Mouse (Mus musculus): ENCODE data around the gene Tex13b.
"Not testable (repeated sequence)": the region's sequence is repeated elsewhere in the genome, so short reads cannot be mapped to it uniquely, and the experiment has no call there.

Tex13b gene

DNA sequence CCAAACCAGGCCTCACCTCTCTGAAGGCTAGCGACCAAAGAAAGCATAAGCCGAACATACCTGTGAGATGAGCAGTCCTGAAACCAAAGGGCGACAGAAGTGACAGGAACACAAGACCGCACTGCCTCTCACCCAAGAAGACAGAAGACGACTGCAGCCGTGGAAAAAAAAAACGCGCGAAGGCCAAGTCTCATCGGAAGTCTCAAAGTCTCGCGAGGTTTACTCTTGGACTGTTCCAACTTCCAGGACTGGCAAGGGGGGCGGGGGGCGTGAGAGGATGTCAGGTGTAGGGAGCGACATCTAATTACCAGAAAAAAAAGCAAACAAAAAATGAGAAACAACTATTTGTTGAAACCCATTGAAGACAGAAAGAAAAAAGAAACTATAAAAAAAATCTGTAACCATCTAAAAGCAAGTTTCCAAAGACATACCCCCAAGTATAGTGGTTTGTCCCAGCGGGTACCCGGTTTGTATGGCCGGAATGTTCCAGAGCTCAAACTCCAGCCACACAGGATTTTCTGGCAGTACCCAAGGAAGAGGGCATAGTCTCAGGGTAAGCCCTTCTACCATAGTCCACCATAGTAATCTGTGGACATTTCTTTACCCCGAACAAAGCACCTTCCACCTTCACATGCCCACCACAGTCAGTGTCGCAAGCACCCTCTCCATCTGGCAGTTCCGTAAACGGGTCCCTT, at the start of gene Tex13b:
Tex13b (minus strand) TSS at position 122 of the 695 bp plus-strand sequence.
- no peak for DNase-seq (ENCODE audit: low spot score)

DNA sequence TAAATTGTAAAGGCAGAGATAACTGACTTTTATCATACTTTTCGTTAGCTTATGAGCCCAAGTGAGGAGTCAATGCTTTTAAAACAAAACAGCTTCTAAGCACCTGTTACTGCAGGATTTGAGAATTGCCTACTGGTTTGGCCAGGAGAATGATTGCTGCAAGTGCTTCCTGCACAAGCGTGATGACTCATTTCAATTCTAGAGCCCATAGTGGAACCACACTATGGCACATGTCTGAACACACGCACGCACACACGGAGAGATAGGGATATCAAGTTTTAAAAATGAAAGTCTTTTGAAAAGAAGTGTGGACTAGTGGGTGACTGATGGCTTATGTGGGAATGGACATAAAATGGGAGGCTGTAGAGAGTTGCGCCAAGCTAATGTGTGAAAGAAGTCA, 49.5 kb upstream of the Tex13b start:
- no peak for DNase-seq (ENCODE audit: low spot score)

DNA sequence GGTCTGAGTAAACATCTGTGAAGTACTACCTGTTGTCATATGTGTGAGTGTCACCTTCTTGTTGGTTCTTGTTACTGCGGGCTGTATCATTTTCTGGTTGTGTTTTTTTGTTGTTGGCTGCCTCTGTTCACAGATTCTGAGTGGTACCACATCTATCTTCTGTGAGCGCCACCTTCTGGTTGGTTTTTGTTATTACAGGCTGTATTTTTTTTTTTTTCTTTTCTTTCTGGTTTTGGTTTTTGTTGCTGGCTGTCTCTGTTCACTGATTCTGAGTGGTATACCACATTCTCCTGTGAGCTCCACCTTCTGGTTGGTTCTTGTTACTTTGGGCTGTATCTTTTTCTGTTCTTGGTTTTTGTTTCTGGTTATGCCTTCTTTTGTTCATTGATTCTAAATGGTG, 44.2 kb upstream of the Tex13b start:
- DNase-seq (ENCODE audit: low spot score) = no peak

DNA sequence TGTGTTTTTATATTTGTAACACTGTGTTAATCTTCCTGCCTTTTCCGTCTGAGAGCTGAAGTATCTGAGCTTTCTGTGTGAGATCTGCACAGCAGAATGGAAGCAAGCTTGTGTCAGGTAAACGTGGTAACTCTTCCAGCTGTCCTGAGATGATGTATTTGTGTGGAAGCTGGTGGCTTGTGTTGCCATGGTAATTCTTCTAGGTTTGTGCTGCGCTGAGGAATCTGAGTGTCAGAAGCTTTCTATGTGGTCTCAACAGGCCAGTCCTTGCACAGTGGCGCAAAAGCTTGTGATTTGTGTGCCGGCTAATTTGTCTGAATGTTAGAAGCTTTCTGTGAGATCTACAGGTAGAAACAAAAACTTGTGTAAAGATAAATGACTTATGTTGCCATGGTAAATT, 43.8 kb upstream of the Tex13b start:
- DNase-seq (ENCODE audit: low spot score) = not testable (repeated sequence)

DNA sequence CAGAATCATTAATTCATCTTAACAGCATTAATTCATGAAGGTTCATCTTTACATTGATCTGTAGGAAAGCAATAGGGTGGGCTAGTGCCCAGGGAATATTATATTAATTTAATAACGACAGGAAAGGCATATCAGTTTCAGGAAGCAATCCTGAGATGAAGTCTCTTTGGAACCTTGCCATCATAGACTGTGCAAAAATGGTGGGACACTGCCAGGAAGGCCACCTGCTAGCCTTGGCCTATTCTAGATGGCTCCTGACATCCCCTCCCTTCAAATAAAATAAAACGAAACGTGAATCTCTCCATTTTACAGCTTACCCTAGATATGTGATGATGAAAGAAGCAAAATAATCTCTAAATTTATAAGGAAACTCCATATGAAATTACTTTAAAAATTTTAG, 41.3 kb upstream of the Tex13b start:
- no peak for DNase-seq (ENCODE audit: low spot score)

DNA sequence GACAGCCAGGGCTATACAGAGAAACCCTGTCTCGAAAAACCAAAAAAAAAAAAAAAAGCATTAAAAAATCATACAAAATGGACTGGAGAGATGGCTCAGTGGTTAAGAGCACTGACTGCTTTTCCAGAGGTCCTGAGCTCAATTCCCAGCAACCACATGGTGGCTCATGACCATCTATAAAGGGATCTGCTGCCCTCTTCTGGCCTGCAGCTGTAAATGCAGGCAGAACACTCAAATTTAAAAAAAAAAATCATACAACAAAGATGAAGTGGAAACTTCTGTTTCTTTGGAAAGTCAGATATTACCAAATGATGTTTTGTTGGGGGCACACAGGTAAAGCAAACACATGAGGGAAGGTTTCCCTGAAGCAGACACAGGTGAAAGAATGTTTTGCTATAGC, 32.2 kb upstream of the Tex13b start:
- DNase-seq (ENCODE audit: low spot score) = not testable (repeated sequence)

DNA sequence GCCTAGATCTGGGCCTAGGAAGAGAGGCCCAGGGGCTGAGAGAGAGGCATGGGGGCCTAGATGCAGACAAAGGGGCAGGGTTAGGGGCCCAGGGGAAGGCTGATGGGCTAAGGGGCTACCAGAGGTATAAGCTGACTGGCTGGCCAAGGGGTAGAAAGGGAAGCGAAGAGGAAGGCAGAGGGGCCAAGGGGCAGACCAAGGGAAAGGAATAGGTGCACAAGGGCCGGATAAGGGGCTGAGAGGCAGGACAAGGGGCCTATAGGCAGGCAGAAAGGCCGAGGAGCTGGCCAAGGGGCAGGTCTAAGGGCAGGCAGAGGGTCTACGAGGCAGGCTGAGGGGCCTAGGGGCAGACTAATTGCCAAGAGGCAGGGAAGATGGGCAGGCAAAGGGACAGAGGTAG, 26.7 kb upstream of the Tex13b start:
- no peak for DNase-seq (ENCODE audit: low spot score)

DNA sequence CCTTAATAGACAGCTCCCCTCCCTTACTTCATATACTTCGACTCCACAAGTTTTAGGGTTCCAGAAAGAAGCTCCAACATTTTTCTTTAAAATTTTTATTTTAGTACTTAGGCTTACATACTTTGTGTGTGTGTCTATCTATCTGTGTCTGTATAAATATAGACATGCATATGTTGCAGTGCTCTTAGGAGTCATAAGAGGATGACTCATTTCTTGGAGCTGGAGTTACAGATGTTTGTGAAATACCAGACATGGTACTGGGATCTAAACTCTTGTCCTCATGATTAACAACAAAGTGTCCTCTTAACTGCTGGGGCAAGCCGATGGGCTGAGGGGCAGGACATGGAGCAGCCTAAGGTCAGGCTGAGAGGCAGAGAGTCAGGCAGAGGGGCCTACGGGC, 24.8 kb upstream of the Tex13b start:
- DNase-seq (ENCODE audit: low spot score) = no peak

DNA sequence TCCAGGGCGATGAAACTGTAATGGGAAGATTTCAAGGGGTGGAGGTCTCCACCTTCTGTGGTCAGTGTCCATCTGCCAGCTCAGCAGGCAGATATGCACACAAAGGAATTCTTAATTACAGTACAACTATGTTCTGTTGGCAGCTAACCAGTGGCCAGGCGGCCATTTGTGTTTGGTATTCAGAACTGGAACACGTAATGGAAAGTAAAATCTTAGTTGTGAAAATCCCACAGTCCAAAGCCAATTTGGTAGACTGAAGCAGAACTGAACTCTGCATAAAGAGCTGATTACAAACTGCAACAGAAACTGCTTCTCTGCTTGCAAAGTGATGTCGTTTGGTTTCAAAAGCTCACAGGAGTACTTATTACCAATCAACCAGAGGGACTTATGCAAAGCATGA, 18.5 kb upstream of the Tex13b start:
- no peak for DNase-seq (ENCODE audit: low spot score)

DNA sequence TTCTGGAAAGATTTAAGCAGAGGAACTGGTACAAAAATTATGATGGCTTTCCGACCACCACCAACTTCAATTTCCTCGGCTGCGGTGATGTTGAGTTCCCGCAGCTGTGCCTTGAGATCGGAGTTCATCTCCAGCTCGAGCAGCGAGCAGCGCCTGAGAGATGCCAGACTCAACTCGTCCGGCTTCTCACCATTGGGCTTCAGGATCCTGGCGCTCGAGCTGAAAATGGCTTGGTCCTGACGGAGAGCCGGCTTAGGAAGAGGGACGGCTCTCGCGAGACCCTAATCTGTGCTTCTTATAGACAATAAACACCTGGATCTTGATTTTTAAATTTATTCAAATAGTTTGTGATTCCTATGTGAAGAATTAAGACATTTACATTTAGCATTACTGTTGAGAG, 9.1 kb upstream of the Tex13b start:
- no peak for DNase-seq (ENCODE audit: low spot score)

DNA sequence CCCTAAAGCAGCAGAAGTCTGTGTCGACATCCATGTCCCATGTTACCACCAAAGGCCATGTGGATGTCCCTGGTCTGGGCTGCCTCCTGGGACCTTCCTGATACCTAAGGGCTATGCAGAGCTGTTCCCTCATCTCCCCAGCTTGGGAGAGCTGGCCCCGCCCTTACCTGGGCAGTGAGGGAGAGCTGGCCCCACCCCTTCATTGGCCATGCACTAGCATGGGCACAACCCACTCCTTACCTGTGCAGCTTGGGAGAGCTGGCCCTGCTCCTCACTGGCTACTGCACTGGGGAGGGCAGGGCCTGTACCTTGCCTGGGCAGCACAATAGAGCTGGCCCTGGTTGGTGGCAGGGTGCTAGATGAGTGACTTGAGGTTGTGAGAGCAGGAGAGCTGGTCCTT, 7.9 kb downstream of the Tex13b start:
- no peak for DNase-seq (ENCODE audit: low spot score)

DNA sequence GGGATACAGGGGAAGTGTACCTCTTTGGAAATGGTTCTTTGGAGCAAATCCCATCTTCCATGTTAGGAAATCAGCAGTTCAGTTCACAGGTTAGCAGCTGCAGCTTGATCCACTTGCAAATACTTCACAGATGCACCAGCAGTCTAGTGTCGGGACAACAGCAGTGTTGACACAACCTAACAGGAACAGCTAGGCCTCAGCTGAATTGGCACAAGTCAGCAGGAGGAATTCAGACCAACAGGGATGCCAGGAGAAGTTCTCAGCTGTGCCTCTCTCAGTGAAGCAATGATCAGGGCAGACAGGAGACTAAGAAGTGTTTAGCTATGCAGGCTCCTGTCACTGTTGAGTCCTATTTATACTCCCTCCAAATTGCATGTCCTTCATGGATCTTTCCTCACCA, 43.4 kb downstream of the Tex13b start:
- no peak for DNase-seq (ENCODE audit: low spot score)
